Mouse (Mus musculus): ENCODE results near the gene Irf2bpl. TPM values are rescaled to one million over a fixed set of nuclear protein-coding genes. Genes with fewer than 3 reads are reported as not detected.
A peak's percentile ranks its signal among the peaks of the same experiment; 100 is the strongest.

Irf2bpl gene
- polyA plus RNA-seq, 1 experiment from 2014 or later = 2.8 TPM

GRCm38 (mm10) chr12:86890796-86891301 lies 6.3 kb upstream of the Irf2bpl start:
- H3K9me3 ChIP-seq (replicated peaks) = no peaks in the 10 kb centered on the region
- ATAC-seq (ENCODE audit: insufficient read depth) = no peak
- no peaks in the 10 kb centered on the region for H3K36me3 ChIP-seq (replicated peaks)
- peaks cover 84% of the 10 kb centered on the region for H3K4me1 ChIP-seq (replicated peaks)
- 44% methylated on average over 8 of the region's 8 CpGs for WGBS (ENCODE audit: insufficient replicate concordance)
- peaks cover 64% of the 10 kb centered on the region for H3K27me3 ChIP-seq
- H3K4me3 ChIP-seq (replicated peaks) = no peak overlapping the region
- H3K9ac ChIP-seq = no peak overlapping the region
- peak overlapping the region; percentile 84; the same call in 1 of the 2 replicates for H3K4me2 ChIP-seq
- H3K27ac ChIP-seq (replicated peaks) = peak overlapping the region; percentile 88

GRCm38 (mm10) chr12:86890091-86890720 lies 5.6 kb upstream of the Irf2bpl start:
- ATAC-seq (ENCODE audit: insufficient read depth) = no peak
- H3K27ac ChIP-seq (replicated peaks) = peak overlapping the region; percentile 88

GRCm38 (mm10) chr12:86889103-86889644 lies 4.6 kb upstream of the Irf2bpl start:
- no peaks in the 10 kb centered on the region for H3K9me3 ChIP-seq (replicated peaks)
- no peak overlapping the region; the same call in 1 of the 2 replicates for H3K9ac ChIP-seq
- H3K4me2 ChIP-seq = peak overlapping the region; percentile 72
- H3K27me3 ChIP-seq = peaks cover 81% of the 10 kb centered on the region
- WGBS (ENCODE audit: insufficient replicate concordance) = 11% methylated on average over 7 of the region's 7 CpGs
- peak overlapping the region; percentile 48 for H3K4me3 ChIP-seq (replicated peaks)
- H3K36me3 ChIP-seq (replicated peaks) = no peaks in the 10 kb centered on the region
- ATAC-seq (ENCODE audit: insufficient read depth) = 0 out of 2 replicates have a peak, but pooled peaks have one; percentile 10
- peak overlapping the region; percentile 88 for H3K27ac ChIP-seq (replicated peaks)
- H3K4me1 ChIP-seq (replicated peaks) = peaks cover 79% of the 10 kb centered on the region

More at GRCm38 (mm10) chr12:86890091-86890720, 5.6 kb upstream of the Irf2bpl start:
- peaks cover 82% of the 10 kb centered on the region for H3K4me1 ChIP-seq (replicated peaks)
- H3K27me3 ChIP-seq = peaks cover 70% of the 10 kb centered on the region
- 0 out of 2 replicates have a peak overlapping the region, but pooled peaks have one; percentile 84 for H3K4me2 ChIP-seq
- H3K36me3 ChIP-seq (replicated peaks) = no peaks in the 10 kb centered on the region
- WGBS (ENCODE audit: insufficient replicate concordance) = 62% methylated on average over 12 of the region's 12 CpGs
- H3K4me3 ChIP-seq (replicated peaks) = no peak overlapping the region
- no peaks in the 10 kb centered on the region for H3K9me3 ChIP-seq (replicated peaks)
- no peak overlapping the region for H3K9ac ChIP-seq

GRCm38 (mm10) chr12:86888130-86889069 lies 3.8 kb upstream of the Irf2bpl start:
- Histone ChIP-seq H3K4me2 (peak overlapping the region; percentile 72), H3K36me3 (replicated peaks) (no peaks in the 10 kb centered on the region), H3K4me1 (replicated peaks) (peaks cover 79% of the 10 kb centered on the region), H3K27ac (replicated peaks) (peak overlapping the region; percentile 88), H3K4me3 (replicated peaks) (peak overlapping the region; percentile 48), H3K9ac (peak overlapping the region; percentile 19; the same call in 1 of the 2 replicates), H3K27me3 (peaks cover 88% of the 10 kb centered on the region), H3K9me3 (replicated peaks) (no peaks in the 10 kb centered on the region)
- ATAC-seq (ENCODE audit: insufficient read depth) = peak; percentile 29
- under 1% methylated on average over 47 of the region's 47 CpGs for WGBS (ENCODE audit: insufficient replicate concordance)

GRCm38 (mm10) chr12:86887381-86888129 lies 3.0 kb upstream of the Irf2bpl start:
- 30% methylated on average over 14 of the region's 14 CpGs for WGBS (ENCODE audit: insufficient replicate concordance)
- Histone ChIP-seq H3K27ac (replicated peaks) (peak overlapping the region; percentile 88), H3K9me3 (replicated peaks) (no peaks in the 10 kb centered on the region), H3K4me2 (peak overlapping the region; percentile 72), H3K36me3 (replicated peaks) (no peaks in the 10 kb centered on the region), H3K9ac (0 out of 2 replicates have a peak overlapping the region, but pooled peaks have one; percentile 19), H3K27me3 (peaks cover 97% of the 10 kb centered on the region), H3K4me3 (replicated peaks) (peak overlapping the region; percentile 48), H3K4me1 (replicated peaks) (peaks cover 76% of the 10 kb centered on the region)
- no peak for ATAC-seq (ENCODE audit: insufficient read depth)

GRCm38 (mm10) chr12:86886446-86886965 lies 1.9 kb upstream of the Irf2bpl start:
- H3K27ac ChIP-seq (replicated peaks) = no peak overlapping the region
- H3K4me1 ChIP-seq (replicated peaks) = peaks cover 73% of the 10 kb centered on the region
- H3K4me3 ChIP-seq (replicated peaks) = no peak overlapping the region
- no peaks in the 10 kb centered on the region for H3K9me3 ChIP-seq (replicated peaks)
- H3K9ac ChIP-seq = no peak overlapping the region
- no peaks in the 10 kb centered on the region for H3K36me3 ChIP-seq (replicated peaks)
- ATAC-seq (ENCODE audit: insufficient read depth) = no peak
- no peak overlapping the region for H3K4me2 ChIP-seq
- peaks cover 99% of the 10 kb centered on the region for H3K27me3 ChIP-seq
- 72% methylated on average over 7 of the region's 7 CpGs for WGBS (ENCODE audit: insufficient replicate concordance)

GRCm38 (mm10) chr12:86885746-86886145 lies 1.1 kb upstream of the Irf2bpl start:
- H3K27ac ChIP-seq (replicated peaks) = peak overlapping the region; percentile 57; the same call in 1 of the 2 replicates
- 44% methylated on average over 5 of the region's 5 CpGs for WGBS (ENCODE audit: insufficient replicate concordance)
- H3K9ac ChIP-seq = no peak overlapping the region
- peaks cover 96% of the 10 kb centered on the region for H3K27me3 ChIP-seq
- H3K4me3 ChIP-seq (replicated peaks) = no peak overlapping the region
- H3K4me1 ChIP-seq (replicated peaks) = peaks cover 67% of the 10 kb centered on the region
- ATAC-seq (ENCODE audit: insufficient read depth) = no peak
- H3K36me3 ChIP-seq (replicated peaks) = no peaks in the 10 kb centered on the region
- H3K4me2 ChIP-seq = no peak overlapping the region
- no peaks in the 10 kb centered on the region for H3K9me3 ChIP-seq (replicated peaks)

- Histone ChIP-seq H3K4me2 (peak overlapping the region; percentile 70), H3K4me1 (replicated peaks) (peaks cover 65% of the 10 kb centered on the region), H3K27ac (replicated peaks) (peak overlapping the region; percentile 57), H3K9me3 (replicated peaks) (no peaks in the 10 kb centered on the region), H3K9ac (no peak overlapping the region), H3K4me3 (replicated peaks) (peak overlapping the region; percentile 60), H3K27me3 (peaks cover 96% of the 10 kb centered on the region), H3K36me3 (replicated peaks) (no peaks in the 10 kb centered on the region)
- no peak for ATAC-seq (ENCODE audit: insufficient read depth)
- WGBS (ENCODE audit: insufficient replicate concordance) = 25% methylated on average over 6 of the region's 6 CpGs
Observed at GRCm38 (mm10) chr12:86885336-86885735, 738 bp upstream of the Irf2bpl start.

- no peaks in the 10 kb centered on the region for H3K36me3 ChIP-seq (replicated peaks)
- H3K4me3 ChIP-seq (replicated peaks) = peak overlapping the region; percentile 60
- ATAC-seq (ENCODE audit: insufficient read depth) = no peak
- H3K9ac ChIP-seq = peak overlapping the region; percentile 51
- no peaks in the 10 kb centered on the region for H3K9me3 ChIP-seq (replicated peaks)
- H3K4me1 ChIP-seq (replicated peaks) = peaks cover 57% of the 10 kb centered on the region
- H3K27ac ChIP-seq (replicated peaks) = peak overlapping the region; percentile 83
- peak overlapping the region; percentile 70 for H3K4me2 ChIP-seq
- peaks cover 96% of the 10 kb centered on the region for H3K27me3 ChIP-seq
- under 1% methylated on average over 84 of the region's 84 CpGs for WGBS (ENCODE audit: insufficient replicate concordance)
Observed at GRCm38 (mm10) chr12:86883280-86884196, 1.1 kb downstream of the Irf2bpl start.
